Mouse (Mus musculus) activated CD4-positive, CD25-positive, alpha-beta regulatory T cell (primary cell): Measurements from ENCODE around the gene Mon1a. TPM values are rescaled to one million over a fixed set of nuclear protein-coding genes. Genes with fewer than 3 reads are reported as not detected.

ENCODE experiments used
- polyA plus RNA-seq, 2 experiments: library from polyadenylated mRNA; unstranded; fragments of 100-300 nt; shearing (Covaris generic); gene quantifications; one replicate each; pipeline ENCODE4 v1.2.1; 2017

Gene Mon1a
- polyA plus RNA-seq, result 10 to 100 TPM; 15.3 to 27.2 TPM

DNA sequence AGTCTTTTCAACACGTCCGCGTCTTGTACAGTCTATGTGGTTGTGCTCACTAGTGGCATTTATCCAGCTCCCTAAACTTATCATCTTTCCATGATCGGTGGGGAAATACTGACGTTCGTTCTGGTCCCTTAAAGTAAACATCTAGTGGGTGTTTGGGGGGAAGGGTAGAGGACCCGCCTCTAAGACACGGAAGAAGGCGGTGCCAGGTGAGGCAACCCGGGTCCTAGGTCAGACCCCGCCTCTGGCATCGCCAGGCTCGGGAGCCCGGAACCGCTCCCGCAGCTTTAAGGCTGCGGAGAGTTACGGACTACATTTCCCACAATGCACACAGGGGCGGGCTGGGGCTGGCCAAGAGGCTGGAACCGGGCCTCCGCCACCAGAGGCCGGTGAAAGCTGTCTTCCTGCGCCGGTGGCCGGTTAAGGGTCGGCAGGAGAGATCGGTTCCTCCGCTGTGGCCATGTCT is at the start of gene Mon1a:
Mon1a (plus strand) TSS at position 348 of the 463 bp plus-strand sequence.

DNA sequence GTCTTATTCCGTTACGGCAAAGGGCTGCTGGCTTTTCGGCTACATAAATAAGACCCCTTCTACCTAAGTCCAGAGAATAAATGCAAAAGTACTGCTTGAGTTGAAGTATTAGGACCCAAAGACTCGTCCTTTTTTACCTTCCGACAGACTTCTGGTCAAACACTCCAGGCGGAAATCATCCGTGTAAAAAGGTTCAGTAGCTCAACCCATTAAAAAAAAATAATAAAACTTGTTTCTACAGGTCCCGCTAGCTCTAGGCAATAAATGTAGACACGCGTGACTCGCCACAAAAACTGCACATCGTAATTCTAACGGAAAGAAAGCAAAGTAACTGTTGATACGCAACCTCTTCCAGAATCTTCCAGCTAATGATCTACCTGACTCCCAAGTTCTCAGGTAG is 14.8 kb upstream of the Mon1a start, which contains the start of gene Rbm6:
Rbm6 (minus strand) TSS at position 101 of the 400 bp plus-strand sequence.

GRCm38 (mm10) chr9:107906252-107906966 is 18.5 kb downstream of the Mon1a start, which contains the start of gene Mst1r:
Gene Mst1r, plus strand, starts transcription at chr9:107906873.

GRCm38 (mm10) chr9:107928169-107928568 is 40.2 kb downstream of the Mon1a start, which contains the start of gene Actl11:
Gene Actl11, plus strand, starts transcription at chr9:107928469.

DNA sequence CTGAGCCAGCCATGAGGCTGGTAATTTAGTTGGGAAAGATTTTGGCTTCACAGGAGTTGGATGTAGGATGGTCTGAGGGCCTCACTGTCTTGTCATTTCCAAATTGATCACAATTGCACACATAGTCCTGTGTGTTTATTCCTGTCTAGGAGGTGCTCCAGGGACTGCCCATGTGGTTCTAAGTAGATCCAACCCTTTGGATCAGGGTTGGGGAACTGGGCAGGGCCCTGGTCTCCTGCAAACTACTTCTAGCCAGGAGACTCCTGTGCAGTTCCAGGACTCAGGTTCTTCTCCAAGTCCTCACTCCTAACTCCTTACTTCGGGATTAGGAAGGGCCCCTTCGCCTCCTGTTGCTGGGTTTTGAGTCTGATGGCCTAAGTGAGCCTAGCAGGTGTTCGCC is 47.4 kb downstream of the Mon1a start, which contains the start of gene Camkv:
Camkv (plus strand) TSS at position 301 of the 400 bp plus-strand sequence.

GRCm38 (mm10) chr9:107949922-107950235 is 61.9 kb downstream of the Mon1a start, which contains the start of gene Traip:
Gene Traip, plus strand, starts transcription at chr9:107950136.

Other genes with a start within 250 kb of the Mon1a start
- under 1 TPM in 1 of 2 experiments, not detected in 1; 0.07 TPM for gene Slc38a3, start 218.6 kb upstream of the Mon1a start, polyA plus RNA-seq
- not detected for gene Gnat1, start 208.4 kb upstream of the Mon1a start, polyA plus RNA-seq
- under 1 TPM in 1 of 2 experiments, not detected in 1; 0.06 TPM for gene Sema3f, start 177.7 kb upstream of the Mon1a start, polyA plus RNA-seq
- 100 to 1,000 TPM; 250 to 272 TPM for gene Rbm5, start 117.2 kb upstream of the Mon1a start, polyA plus RNA-seq
- 10 to 100 TPM; 72.7 to 84.1 TPM for gene Rbm6, start 14.9 kb upstream of the Mon1a start, polyA plus RNA-seq
- not detected for gene Mst1r, start 18.7 kb downstream of the Mon1a start, polyA plus RNA-seq
- not detected for gene Actl11, start 40.3 kb downstream of the Mon1a start, polyA plus RNA-seq
- under 1 TPM in 1 of 2 experiments, not detected in 1; 0.60 TPM for gene Camkv, start 47.5 kb downstream of the Mon1a start, polyA plus RNA-seq
- gene Traip, start 62.0 kb downstream of the Mon1a start, polyA plus RNA-seq, result 1 to 10 TPM; 6.5 to 7.3 TPM
- 100 to 1,000 TPM; 200 to 283 TPM for gene Uba7, start 87.4 kb downstream of the Mon1a start, polyA plus RNA-seq
- under 1 TPM in 1 of 2 experiments, not detected in 1; 0.38 TPM for gene Gm20661, start 94.9 kb downstream of the Mon1a start, polyA plus RNA-seq
- gene Inka1, start 97.7 kb downstream of the Mon1a start, polyA plus RNA-seq, result 1 to 10 TPM; 1.1 to 3.2 TPM
- 1 to 10 TPM in 1 of 2 experiments, under 1 TPM in 1; 0.26 to 4.9 TPM for gene Cdhr4, start 104.3 kb downstream of the Mon1a start, polyA plus RNA-seq
- under 1 TPM in 1 of 2 experiments, not detected in 1; 0.15 TPM for gene Gm20662, start 108.2 kb downstream of the Mon1a start, polyA plus RNA-seq
- 100 to 1,000 TPM in 1 of 2 experiments, 10 to 100 TPM in 1; 86.8 to 112 TPM for gene Ip6k1, start 114.3 kb downstream of the Mon1a start, polyA plus RNA-seq
- gene Gmppb, start 161.1 kb downstream of the Mon1a start, polyA plus RNA-seq, result 10 to 100 TPM; 28.8 to 40.7 TPM
- 1 to 10 TPM; 3.1 to 3.9 TPM for gene Amigo3, start 165.0 kb downstream of the Mon1a start, polyA plus RNA-seq
- gene Mst1, start 192.3 kb downstream of the Mon1a start, polyA plus RNA-seq, result 1 to 10 TPM; 1.9 to 2.6 TPM
- gene Rnf123, start 195.2 kb downstream of the Mon1a start, polyA plus RNA-seq, result 100 to 1,000 TPM; 113 to 120 TPM
- 100 to 1,000 TPM in 1 of 2 experiments, 10 to 100 TPM in 1; 68.9 to 107 TPM for gene Apeh, start 206.5 kb downstream of the Mon1a start, polyA plus RNA-seq